Mouse (Mus musculus) heart, postnatal 14 days (tissue): ENCODE results near the gene Apbb1. TPM values are rescaled to one million over a fixed set of nuclear protein-coding genes. Genes with fewer than 3 reads are reported as not detected.
A peak's percentile ranks its signal among the peaks of the same experiment; 100 is the strongest.

Experiments used
- DNase-seq, 2 experiments: peaks; one replicate each; pipeline ENCODE4 v3.0.0; 2021 to 2022
- intact Hi-C: fragments of 180-260 bp; cut with DNase I; formaldehyde crosslinking; loops from one replicate; pipeline ENCODE4 v1.15.1; 2025
- total RNA-seq, 2 experiments: library from RNA; stranded (reverse); gene quantifications; 2 replicates each; pipeline ENCODE4 v1.2.3; 2021

The Apbb1 gene
- total RNA-seq, 2 experiments from 2014 or later, result 80.5 to 86.5 TPM

DNA sequence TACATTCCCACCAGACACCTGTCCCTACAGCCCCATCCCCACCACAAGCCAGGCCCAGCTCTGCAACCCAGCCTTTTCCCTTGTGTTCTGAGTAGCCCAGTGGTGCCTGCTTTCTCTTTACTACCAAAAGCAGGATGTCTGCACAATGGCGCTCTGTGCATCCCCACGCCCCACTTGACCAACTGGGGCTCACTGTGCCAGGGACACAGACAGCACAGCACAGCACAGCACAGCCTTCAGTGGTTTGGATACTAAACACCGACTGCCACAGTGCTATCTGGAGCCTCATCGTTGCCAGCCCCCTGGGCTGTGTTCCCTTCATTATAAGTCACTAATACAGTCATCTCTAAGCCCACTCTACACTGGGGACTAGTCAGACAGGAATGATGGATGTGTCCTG, 6.9 kb downstream of the Apbb1 start:
- DNase-seq, result no peak
- intact Hi-C loops, result no loop called here

DNA sequence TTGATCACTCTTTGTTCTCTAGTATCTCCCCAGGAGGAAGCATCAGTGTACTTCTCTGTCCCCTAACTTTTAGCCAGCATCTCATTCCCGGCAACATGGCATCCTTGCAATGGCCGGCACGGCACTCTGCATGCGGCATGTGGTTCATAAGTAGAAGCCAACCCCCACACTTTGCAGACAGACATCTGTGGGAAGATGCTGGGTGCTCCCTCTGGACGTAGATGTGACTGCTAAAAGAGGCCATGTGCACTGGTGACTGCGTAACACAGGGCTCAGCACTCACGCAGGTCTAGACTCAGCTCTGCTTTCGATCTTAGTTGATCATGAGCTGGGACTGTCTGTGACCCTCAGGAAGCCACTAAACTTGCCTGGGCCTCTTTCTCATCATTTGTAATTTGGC, 8.5 kb downstream of the Apbb1 start:
- intact Hi-C loops, result no loop called here
- DNase-seq, result no peak

DNA sequence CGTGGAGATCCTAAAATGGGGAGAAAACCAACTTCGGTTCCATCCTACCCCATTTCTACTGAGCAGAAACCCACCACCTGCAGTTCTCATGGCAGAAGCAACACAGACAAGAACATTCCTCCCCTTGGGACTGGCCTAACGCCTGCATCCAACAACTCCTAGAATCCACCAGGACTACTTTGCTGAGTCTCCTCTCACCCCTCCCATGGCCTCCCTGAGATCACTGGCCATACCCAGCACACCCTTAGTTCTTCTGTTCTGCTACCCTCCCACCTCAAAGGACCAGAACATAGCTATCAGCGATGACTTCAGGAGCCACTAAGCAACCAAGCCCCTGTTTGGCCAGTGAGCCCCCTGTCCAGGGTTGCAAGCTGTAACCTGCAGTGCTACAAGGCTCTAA, 10.7 kb downstream of the Apbb1 start:
- intact Hi-C loops, result no loop called here
- DNase-seq, result no peak

DNA sequence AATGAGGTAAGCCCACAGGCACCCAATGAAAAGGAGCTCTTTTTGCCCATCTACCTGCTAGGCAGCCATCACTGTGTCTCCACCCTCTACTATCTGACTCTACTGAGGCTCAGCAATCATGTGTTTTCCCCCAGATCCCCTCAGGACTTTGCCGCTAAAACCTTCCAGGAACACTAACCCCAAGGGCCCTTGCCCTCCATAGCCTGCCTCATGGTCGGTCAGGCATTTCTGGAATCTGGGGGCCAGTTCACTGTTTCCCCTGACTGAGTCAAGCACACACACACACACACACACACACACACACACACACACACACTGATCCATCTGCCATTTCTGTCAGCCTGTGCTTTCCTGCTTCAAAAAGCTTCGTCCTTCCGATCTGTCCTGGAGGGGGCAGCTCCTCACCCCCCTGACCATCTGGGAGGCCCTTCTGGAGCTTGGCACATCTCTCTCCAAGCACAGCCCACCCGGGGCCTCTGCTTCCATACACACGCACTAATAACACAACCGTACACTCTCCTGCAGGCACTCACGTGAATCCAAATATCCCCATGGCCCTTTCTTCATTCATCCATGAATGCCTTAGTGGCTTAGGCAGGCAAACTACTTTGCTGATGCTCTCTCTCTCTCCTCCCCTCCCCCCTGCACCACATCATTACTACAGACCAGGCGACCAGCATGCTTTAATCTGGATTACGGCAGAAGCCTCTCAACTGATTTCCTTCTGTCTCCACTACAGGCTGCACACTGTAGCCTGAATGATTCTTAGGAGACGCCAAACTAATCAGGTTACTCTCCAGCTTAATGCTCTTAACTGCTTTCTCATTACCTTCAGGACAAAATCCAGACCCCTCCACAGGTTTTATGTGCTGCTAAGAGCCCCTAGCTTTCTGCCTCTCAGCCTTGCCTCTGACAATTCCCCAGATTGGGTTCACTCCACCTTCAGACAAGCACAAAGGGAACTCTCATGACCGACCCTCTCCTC, 11.6 kb downstream of the Apbb1 start:
- no peak for DNase-seq
- intact Hi-C loops, result no loop called here

DNA sequence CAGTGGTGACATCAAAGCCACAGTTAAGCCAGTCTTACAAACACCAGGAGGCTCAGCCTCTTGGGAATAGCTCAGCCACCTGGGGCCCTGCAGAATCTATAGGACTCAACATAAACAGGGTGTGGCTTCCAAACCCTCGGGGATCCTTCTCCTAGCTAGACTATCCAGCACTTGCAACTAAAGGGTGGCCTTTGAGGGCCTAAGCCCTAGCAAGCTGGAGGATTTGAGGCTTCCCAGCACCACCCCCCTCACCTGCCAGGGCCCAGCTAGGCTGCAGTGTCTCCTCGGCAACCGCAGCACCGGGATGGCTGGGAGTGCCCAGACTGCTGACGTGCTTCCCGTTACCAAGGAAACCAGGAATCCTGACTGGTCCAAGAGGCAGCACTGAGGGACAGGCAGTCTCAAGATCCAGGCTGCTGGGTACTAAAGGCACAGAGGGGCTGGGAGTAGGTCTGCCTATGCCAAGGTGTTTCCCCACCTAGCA, 12.4 kb downstream of the Apbb1 start:
- intact Hi-C loops, result no loop called here
- no peak for DNase-seq

DNA sequence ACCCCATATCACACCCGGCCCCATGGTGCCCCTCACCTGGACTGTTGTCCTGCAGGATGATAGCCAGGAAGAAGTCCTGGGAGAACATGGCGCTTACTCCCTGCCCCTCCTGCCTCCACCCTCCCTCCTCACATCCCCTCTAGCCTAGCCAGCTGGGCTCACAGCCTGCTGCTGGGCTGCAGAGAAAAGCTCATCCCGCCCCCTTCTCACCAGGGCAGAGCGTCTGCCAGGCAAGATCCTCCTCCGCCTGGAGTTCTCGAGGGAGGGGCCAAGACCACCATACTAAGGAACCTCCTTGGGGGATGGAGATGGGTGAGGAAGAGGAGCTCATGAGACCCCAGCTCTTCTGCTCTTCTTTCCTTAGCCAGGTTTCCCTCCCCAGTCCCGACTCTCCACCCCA, 12.9 kb downstream of the Apbb1 start:
- intact Hi-C loops, result no loop called here
- DNase-seq, result no peak

DNA sequence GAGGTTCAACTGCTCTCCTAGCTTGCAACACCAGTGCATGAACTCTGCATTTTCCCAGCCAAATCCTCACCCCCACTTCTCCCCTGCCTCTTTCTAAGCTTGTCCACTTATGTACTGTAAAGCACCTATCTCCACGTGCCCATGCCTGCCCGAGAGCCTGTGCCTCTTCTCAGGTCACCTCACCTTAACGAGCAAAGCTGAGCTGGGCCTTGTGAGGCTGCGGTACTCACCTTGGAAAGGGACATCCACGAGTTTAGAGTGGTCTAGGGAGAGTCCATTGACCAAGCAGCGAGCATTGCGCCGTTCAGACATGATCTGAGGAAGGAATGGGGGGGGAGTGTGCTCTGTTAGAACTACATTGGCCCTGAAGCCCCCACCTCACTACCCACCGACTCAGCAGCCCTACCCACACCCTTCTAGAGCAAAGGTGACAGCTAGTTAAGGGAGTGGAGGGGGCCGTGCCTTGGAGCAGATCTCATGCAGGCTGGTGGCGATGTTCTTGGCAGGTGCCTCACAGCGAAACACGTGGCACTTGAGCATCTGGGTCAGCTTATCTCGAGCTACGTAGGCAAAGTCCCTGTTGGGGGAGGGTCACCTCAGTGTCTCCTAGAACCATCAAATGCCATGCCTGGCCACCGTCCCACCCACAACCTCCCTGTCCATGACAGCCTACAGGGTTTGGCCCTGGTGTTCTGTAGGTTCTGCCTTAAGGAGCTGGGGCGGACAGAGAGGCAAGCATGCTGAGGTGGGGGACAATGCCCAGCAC, 16.2 kb downstream of the Apbb1 start:
- intact Hi-C loops, result no loop called here

DNA sequence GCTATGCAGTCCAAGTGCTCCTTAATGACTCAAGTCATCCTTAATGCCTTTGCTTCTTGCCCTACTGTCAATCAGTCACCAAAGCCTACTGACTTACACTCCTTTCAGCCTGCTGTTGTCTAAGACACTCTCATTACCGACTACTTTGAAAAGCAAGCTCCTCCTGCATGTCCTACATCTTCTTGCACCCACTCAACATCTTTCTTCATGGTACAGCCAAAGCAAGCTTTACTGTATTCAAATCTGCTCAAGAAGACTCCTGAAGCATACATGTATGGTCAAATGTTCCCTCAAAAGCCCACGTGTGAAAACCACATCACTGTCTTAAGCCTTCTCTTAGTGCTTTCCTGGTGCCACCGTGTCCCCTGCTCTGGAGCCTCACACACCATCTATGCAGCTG, 18.1 kb downstream of the Apbb1 start:
- no peak for DNase-seq
- intact Hi-C loops, result no loop called here

More for the DNA sequence above, 16.2 kb downstream of the Apbb1 start:
- DNase-seq, result peak; percentile 57 to 64

DNA sequence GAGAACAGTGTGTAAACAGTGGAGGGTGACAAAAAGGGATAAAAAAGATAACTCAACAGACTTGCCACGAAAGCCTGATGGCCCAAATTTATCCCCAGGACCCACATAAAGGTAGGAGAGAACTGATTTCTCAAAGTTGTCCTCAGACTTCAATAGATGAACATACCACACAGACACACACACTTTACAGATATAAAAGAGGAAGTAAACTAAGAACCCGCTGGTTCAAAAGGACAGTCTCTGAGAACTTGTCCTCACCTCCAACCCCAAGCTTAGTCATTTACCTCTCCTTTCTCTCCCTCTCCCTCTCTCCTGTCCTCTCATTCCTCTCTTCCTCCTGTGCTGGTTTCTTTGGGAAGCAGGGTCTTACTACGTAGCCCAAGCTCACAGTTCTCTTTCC, 19.1 kb downstream of the Apbb1 start:
- no peak for DNase-seq
- intact Hi-C loops, result no loop called here

DNA sequence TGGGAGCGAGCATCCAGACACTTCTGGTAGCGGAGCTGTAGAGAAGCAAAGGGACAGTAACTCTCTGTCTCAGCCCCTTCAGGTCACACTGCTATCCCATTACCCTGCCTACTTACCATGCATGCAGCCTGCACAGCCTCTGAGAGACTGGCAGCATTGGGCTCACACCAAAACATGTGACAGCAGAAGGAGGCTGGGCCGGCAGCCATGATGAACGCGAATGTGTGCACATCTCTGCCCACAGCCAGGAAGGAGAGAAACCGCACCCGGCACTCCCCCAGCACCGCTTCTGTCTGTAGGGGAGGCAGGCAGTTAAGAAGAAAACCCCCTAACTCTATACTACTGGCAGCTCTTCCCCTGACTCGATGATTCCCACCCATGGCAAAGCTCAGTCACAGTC, 22.4 kb downstream of the Apbb1 start:
- intact Hi-C loops, result loop anchor here (10.0 kb wide), 1 partner anchor 176 kb away; the partner anchor contains the start of genes Ilk and Rrp8
- no peak for DNase-seq

DNA sequence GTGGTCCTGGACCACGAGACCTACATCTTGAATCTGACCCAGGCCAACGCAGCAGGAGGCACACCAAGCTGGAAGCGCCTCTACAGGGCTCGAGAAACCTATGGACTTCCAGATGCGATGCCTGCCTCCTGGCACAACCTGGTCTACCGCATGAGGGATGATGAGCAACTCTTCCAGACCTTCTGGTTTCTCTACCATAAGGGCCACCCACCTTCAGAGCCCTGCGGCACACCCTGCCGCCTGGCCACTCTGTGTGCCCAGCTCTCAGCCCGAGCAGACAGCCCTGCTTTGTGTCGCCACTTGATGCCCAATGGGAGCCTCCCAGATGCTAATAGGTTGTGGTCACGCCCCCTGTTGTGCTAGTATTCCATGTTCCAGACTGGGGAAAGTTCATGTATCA, 23.8 kb downstream of the Apbb1 start:
- intact Hi-C loops, result loop anchor here (10.0 kb wide), 1 partner anchor 177 kb away; the partner anchor contains the start of genes Ilk and Rrp8
- no peak for DNase-seq

DNA sequence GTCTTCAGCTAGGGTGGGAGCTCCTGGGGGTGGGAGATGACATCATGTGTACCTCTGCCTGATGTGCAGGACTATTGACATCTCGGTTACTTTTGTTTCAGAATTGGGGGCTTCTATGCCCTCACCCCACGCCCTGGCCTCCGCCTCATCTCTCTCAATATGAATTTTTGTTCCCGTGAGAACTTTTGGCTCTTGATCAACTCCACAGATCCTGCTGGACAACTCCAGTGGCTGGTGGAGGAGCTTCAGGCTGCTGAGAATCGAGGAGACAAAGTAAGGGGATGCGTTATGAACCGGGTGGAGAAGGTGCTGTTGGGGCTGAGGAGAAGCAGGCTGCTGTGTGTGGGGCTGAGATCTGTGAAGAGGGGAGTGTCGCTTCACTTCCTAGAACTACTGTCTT, 25.0 kb downstream of the Apbb1 start:
- intact Hi-C loops, result loop anchor here (10.0 kb wide), 1 partner anchor 178 kb away; the partner anchor contains the start of genes Ilk and Rrp8
- no peak for DNase-seq

DNA sequence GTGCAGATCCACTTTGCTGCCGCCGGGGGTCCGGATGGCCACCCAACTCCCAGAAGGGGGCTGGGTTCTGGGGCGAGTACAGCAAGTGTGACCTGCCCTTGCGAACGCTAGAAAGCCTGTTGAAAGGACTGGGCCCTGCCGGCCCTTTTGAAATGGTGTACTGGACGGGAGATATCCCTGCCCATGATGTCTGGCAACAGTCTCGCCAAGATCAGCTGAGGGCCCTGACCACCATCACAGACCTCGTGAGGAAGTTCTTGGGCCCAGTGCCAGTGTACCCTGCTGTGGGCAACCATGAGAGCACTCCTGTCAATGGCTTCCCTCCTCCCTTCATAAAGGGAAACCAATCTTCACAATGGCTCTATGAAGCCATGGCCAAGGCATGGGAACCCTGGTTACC, 25.9 kb downstream of the Apbb1 start:
- DNase-seq, result no peak
- intact Hi-C loops, result loop anchor here (10.0 kb wide), 1 partner anchor 179 kb away; the partner anchor contains the start of genes Ilk and Rrp8

DNA sequence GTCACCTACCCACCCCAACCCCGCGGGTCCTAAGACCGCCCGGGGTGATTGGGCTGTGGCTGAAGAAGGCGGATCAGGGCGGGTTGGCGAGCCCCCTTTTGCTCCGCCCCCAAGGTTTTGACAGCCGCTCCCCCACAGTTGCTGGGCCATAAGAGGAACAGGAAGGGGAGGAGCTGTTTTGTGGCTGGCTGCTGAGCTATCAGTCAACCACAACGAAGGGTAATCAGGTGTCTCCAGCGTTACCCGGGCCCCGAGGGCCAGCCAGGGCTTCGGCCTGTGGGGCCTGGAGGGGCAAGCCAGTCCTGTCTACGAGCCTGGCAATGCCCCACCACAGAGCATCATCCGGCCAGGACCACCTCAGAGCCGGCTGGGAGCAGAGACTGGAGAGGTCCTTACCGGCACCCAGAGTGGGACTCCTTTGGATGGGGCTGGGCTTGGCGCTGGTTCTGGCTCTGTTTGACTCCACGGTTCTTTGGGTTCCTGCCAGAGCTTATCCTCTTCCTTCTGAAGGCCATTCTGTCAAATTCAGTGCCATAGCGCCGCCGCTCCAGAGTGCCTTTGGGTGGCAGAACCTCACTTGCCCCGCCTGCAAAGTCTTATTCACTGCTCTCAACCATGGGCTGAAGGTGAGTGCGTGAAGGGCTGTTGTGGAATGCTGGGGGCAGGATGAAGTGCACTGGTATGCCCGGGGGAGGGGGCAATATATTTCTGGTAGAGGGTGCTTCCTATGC, 27.1 kb downstream of the Apbb1 start, which contains the start of gene Smpd1:
Smpd1 (plus strand) TSS at position 149 of the 731 bp plus-strand sequence.
- intact Hi-C loops, result loop anchor here (5.0 to 10.0 kb wide), 3 partner anchors 48 to 258 kb away; partner anchors contain the start of genes Hpx, Ilk, Mrpl17 and Rrp8
- DNase-seq, result peak; percentile 89 to 91

DNA sequence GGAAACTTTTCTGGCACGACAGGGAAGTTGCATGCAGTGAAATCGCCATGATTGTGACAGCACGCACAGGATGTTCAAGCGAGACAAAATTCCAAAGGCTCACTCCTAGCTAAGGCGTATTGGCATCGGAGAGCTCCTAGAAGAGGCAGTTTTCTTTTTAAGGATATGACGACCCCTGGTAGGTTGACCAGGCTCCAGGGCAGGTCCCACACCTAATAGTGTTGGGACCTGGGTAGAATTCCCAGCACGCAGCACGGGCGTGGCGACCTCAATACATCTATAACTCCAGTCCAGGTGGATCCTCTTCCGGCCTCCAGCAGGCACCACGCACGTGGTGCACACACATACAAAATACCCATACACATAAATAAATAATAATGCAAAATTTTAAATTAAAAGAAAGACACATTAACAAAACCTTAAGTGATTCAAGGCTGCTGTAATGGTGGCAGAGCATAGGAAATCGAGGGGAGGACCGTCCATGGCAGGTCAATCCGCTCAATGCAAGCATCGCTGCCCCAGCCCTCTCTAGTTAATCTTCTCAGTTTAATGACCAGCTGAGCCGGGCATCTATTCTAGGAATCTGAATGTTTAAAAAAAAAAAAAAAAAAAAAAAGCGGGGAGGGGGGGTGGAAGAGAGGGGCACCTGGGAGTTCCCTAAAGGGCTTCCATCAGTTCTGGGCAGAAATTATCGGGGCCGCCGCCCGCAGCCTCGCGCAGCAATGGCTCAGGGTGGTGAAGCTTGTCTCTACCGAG, 27.8 kb downstream of the Apbb1 start:
- DNase-seq, result no peak
- intact Hi-C loops, result loop anchor here (5.0 to 10.0 kb wide), 3 partner anchors 49 to 259 kb away; partner anchors contain the start of genes Hpx, Ilk, Mrpl17 and Rrp8

DNA sequence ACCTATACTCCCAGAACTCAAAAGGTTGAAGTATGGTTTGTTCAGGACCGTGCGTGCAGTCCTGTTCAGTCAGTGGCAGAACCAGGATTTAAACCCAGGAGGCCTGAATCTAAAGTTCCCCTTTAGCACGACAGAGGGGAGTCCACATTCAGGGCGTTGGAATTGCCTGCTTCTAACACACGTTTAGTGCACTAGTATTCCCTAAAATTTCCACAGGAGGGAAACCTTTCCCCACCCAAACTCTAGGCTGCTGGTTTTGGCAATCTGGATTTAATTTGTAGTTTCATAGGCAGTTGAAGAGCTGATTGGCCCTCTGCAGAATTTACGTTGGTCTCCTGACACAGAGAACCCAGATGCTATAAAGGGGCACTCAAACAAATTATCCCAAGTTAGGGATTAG, 32.4 kb downstream of the Apbb1 start:
- intact Hi-C loops, result no loop called here
- no peak for DNase-seq

DNA sequence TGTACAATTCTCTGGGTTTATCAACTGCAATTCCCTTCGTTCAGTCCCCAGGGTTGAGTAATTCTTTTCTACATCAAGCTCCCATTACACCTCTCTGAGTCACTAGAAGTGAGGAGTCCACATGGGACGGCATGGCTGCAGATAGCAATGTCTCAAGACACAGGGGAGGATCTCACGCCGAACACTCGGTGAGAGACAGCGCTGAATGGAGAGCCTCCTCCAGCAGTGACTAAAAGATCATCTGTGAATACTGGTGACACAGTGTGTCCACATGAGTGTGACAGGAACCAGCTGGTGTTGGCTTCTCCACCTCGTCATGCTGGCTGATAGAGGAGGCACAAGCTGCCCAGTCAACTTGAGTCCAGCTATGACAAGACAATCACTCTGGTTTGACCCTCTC, 33.5 kb downstream of the Apbb1 start:
- intact Hi-C loops, result no loop called here

DNA sequence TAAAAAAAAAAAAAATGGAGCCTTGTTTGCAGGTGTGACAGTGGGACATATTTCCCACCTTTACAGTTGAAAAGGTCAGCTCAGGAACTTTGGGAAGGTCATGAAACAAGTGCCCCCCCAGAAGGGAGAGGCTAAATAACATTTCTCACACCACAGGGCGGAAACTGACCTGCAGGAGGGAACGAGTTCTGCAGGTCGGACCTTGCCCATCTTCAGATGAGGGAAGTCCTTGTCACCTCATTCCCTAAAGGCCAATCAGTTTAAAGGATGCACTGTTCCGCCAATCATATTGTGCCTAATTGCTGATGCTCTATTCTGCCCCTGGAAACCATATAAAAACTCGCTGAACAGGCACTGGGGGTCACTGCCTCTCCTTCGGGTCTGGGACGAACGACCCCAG, 35.5 kb downstream of the Apbb1 start:
- intact Hi-C loops, result no loop called here
- DNase-seq, result no peak

More for the DNA sequence above, 33.5 kb downstream of the Apbb1 start:
- no peak for DNase-seq

DNA sequence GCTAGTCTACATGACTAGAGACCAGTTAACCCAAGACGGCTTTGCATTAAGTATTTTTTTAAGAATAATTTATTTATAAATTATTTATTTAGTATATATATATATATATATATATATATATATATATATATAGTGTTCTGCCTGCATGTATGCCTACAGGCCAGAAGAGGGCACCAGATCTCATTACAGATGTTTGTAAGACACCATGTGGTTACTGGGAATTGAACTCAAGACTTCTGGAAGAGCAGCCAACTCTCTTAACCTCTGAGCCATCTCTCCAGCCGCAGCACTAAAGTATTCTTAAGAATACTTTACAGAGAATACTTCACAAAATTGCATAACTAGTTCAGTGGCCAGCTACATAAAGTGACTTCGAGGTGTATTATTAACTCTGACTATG, 47.3 kb downstream of the Apbb1 start:
- intact Hi-C loops, result no loop called here

More for the DNA sequence above, 47.3 kb downstream of the Apbb1 start:
- DNase-seq, result no peak
